Mouse (Mus musculus) ES-CJ7 (cell line): ENCODE results near the gene Psma3.
"Not testable (repeated sequence)": the region's sequence is repeated elsewhere in the genome, so short reads cannot be mapped to it uniquely, and the experiment has no call there.

Experiments
- DNase-seq: peaks from one replicate; pipeline ENCODE4 v3.0.0; 2011; ENCODE audit warnings: low read depth, low spot score

Psma3 gene

GRCm38 (mm10) chr12:71001456-71001855 lies 27.0 kb downstream of the Psma3 start:
- DNase-seq = no peak

- peak; percentile 72 for DNase-seq
These were observed 29.5 kb downstream of the Psma3 start for GRCm38 (mm10) chr12:71003760-71004426.

GRCm38 (mm10) chr12:71006141-71006540 lies 31.7 kb downstream of the Psma3 start:
- no peak for DNase-seq

GRCm38 (mm10) chr12:71006901-71007300 lies 32.5 kb downstream of the Psma3 start:
- DNase-seq = no peak

- peak; percentile 64 for DNase-seq
These were observed 35.3 kb downstream of the Psma3 start for GRCm38 (mm10) chr12:71009769-71010168.

- peak; percentile 52 for DNase-seq
These were observed 40.5 kb downstream of the Psma3 start for GRCm38 (mm10) chr12:71014845-71015362.

- peak; percentile 100 for DNase-seq
These were observed 41.2 kb downstream of the Psma3 start, which contains the start of gene Arid4a for GRCm38 (mm10) chr12:71015363-71016210. TSS of gene Arid4a (plus strand) at chr12:71015990.

- no peak for DNase-seq
These were observed 41.7 kb downstream of the Psma3 start for GRCm38 (mm10) chr12:71016211-71016502.

- DNase-seq = peak; percentile 38
These were observed 42.3 kb downstream of the Psma3 start for GRCm38 (mm10) chr12:71016503-71017241.

GRCm38 (mm10) chr12:71017242-71017571 lies 42.8 kb downstream of the Psma3 start:
- DNase-seq = no peak

- DNase-seq = no peak
These were observed 43.4 kb downstream of the Psma3 start for GRCm38 (mm10) chr12:71017827-71018226.

- DNase-seq = no peak
These were observed 44.8 kb downstream of the Psma3 start for GRCm38 (mm10) chr12:71019211-71019610.

- DNase-seq = no peak
These were observed 50.0 kb downstream of the Psma3 start for GRCm38 (mm10) chr12:71024411-71024810.

- not testable (repeated sequence) for DNase-seq
These were observed 53.8 kb downstream of the Psma3 start for GRCm38 (mm10) chr12:71028265-71028664.

- DNase-seq = peak; percentile 44
These were observed 55.8 kb downstream of the Psma3 start for GRCm38 (mm10) chr12:71030260-71030659.

- no peak for DNase-seq
These were observed 56.3 kb downstream of the Psma3 start for GRCm38 (mm10) chr12:71030722-71031121.

GRCm38 (mm10) chr12:71035826-71036225 lies 61.4 kb downstream of the Psma3 start:
- no peak for DNase-seq

GRCm38 (mm10) chr12:71036729-71037404 lies 62.4 kb downstream of the Psma3 start:
- peak; percentile 86 for DNase-seq

GRCm38 (mm10) chr12:71040462-71040861 lies 66.0 kb downstream of the Psma3 start:
- peak; percentile 22 for DNase-seq

- DNase-seq = no peak
These were observed 68.0 kb downstream of the Psma3 start for GRCm38 (mm10) chr12:71042451-71042850.

- DNase-seq = no peak
These were observed 69.2 kb downstream of the Psma3 start for GRCm38 (mm10) chr12:71043571-71043970.

- no peak for DNase-seq
These were observed 70.1 kb downstream of the Psma3 start for GRCm38 (mm10) chr12:71044488-71044887.
